Mouse (Mus musculus) myocyte (in vitro differentiated cells): ENCODE results near the gene Fam169a.

Experiments used
- CEBPB ChIP-seq: IDR thresholded peaks from 2 replicates; pipeline ENCODE4 v1.6.1; 2011; ENCODE audit warnings: mild to moderate bottlenecking, moderate library complexity; ENCODE audit not compliant: poor library complexity, insufficient read depth, severe bottlenecking
- E2F4 ChIP-seq: IDR thresholded peaks from one replicate; pipeline ENCODE4 v1.6.1; 2011; ENCODE audit warnings: mild to moderate bottlenecking, control low read depth, moderate library complexity; ENCODE audit not compliant: insufficient read depth
- MAX ChIP-seq: IDR thresholded peaks from one replicate; pipeline ENCODE4 v1.6.1; 2011; ENCODE audit warnings: low read depth, mild to moderate bottlenecking, control low read depth
- MYOG ChIP-seq, 3 experiments: IDR thresholded peaks; one replicate each; pipeline ENCODE4 v1.6.1; 2011; ENCODE audit warnings: control low read depth in 2 of 3, low read depth in 2 of 3, mild to moderate bottlenecking in 2 of 3; ENCODE audit not compliant: insufficient read length in 2 of 3, control insufficient read depth in 1 of 3, insufficient read depth in 1 of 3
- POLR2A ChIP-seq: IDR thresholded peaks from one replicate; pipeline ENCODE4 v1.6.1; 2011; ENCODE audit warnings: low read depth, mild to moderate bottlenecking, control low read depth, moderate library complexity; ENCODE audit not compliant: insufficient read length
- TCF12 ChIP-seq: IDR thresholded peaks from one replicate; pipeline ENCODE4 v1.6.1; 2011; ENCODE audit warnings: mild to moderate bottlenecking, control low read depth; ENCODE audit not compliant: poor library complexity, insufficient read depth, severe bottlenecking
- TCF3 ChIP-seq: IDR thresholded peaks from one replicate; pipeline ENCODE4 v1.6.1; 2011; ENCODE audit warnings: low read depth, control low read depth; ENCODE audit not compliant: insufficient read length
- USF1 ChIP-seq: IDR thresholded peaks from one replicate; pipeline ENCODE4 v1.6.1; 2011; ENCODE audit warnings: low read depth, mild to moderate bottlenecking, control low read depth, moderate library complexity

- TF ChIP-seq USF1 (no peak), TCF12 (no peak), POLR2A (no peak), E2F4 (no peak), TCF3 (no peak), MYOG (IDR thresholded peaks at IDR 0.05; ENCODE audit: control insufficient read depth in 1 of 3, insufficient read depth in 1 of 3, insufficient read length in 2 of 3, low read depth in 2 of 3) (no peak), CEBPB (no peak), MAX (no peak)
Measured at GRCm38 (mm10) chr13:97077556-97077955, 10.5 kb downstream of the Fam169a start.
